Mouse (Mus musculus): ENCODE measurements around the gene Acot6.

Acot6 gene

DNA sequence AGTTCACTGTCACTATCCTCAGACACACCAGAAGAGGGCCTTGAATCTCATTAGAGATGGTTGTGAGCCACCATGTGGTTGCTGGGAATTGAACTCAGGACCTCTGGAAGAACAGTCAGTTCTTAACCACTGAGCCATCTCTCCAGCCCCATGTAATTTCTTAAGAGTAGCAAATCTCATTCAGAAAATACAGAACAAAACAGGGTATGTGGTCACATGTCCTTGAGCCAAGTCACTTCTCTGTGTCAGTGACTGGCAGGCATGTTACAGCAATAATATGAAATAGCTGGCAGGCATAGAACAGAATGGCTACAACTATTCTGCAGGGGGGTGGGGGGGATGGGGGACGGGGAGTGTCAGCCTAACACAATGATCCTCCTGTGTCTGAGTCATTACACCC, 383 bp upstream of the Acot6 start:
- DNase-seq (ENCODE audit: extremely low spot score, low read depth, low spot score): no peak

DNA sequence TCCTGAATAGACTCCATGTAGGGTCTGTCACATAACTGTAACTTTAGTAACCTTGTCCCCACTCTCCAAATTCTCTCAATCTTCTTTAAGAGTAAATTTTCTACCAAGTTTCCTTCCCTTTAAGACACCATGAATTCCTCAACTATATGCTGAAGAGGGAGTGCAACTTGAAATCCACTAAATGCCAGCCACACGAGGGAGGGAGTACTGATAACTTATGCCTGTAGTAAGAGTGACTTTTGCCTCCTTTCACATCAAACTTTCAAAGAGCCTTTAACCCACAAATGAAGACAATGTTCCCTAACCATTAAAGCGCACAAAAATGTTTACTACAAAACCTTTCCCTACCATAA, 1.0 kb downstream of the Acot6 start:
- peak; percentile 8 for DNase-seq (ENCODE audit: extremely low spot score, low read depth, low spot score)

DNA sequence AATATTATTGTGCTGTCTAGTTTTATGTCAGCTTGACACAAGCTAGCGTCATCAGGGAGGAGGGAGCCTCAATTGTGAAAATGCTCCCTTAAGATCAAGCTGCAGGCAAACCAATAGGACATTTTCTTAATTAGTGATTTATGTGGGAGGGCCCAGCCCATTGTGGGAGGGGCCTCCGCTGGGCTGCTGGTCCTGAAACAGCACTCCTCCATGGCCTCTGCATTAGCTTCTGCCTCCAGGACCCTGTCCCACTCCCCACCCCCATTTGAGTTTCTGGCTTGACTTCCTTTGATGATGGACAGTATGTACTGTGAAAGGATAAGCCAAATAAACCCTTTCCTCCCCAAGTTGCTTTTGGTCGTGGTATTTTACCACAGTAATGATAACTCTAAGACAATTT, 6.6 kb downstream of the Acot6 start:
- no peak for DNase-seq (ENCODE audit: extremely low spot score, low read depth, low spot score)

DNA sequence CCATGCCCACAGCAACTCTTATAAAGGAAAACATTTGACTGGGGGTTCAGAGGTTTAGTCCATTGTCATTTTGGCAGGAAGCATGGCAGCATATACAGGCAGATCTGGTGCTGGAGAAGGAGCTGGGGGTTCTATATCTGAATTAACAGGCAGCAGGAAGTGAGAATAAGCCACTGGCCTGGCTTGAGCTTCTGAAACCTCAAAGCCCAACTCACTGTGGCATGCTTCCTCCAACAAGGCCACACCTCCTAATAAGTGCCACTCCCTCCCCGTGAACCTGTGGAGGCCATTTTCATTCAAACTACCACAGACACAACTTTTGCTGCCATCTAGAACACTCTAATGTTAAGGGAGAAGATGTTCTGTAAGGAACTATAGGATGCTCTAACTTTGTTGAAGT, 7.2 kb downstream of the Acot6 start:
- DNase-seq (ENCODE audit: extremely low spot score, low read depth, low spot score): no peak

DNA sequence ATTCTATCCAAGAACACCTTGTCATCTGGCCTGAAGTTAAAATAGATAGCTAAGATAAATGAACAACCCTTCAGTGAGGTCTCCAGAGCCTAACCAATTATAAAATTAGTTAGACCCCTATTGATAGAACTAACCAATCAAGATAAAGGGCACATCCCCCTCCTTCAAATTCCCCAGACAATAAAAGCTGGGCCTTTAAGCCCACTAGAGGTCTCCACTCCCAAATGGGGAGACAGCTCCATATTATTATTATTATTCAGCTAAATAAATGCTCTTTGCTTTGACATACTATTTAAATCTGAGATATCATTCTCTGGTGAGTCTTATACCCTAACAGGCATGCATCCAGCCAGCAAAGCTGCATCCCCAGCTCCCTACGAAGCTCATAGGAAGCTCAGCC, 9.5 kb downstream of the Acot6 start:
- no peak for DNase-seq (ENCODE audit: extremely low spot score, low read depth, low spot score)

DNA sequence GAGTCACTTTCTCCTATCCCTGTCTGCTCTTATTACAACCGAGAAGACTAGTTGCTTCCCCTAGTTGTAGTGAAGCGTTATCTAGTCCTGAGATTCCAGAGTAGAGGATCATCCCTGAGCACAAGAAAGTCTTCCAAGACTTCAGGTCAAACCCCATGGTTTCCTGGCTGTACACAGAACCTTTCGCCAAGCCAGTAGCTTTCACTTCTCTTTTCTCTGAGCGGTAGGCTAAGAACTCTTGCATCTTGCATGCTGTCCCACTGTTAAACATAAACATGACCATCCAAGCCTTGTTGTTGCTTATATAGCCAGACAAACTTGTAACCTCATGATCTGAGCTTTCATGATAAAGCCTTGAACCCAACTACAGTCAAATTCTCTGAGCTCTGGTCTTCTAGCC, 10.4 kb downstream of the Acot6 start:
- no peak for DNase-seq (ENCODE audit: extremely low spot score, low read depth, low spot score)

DNA sequence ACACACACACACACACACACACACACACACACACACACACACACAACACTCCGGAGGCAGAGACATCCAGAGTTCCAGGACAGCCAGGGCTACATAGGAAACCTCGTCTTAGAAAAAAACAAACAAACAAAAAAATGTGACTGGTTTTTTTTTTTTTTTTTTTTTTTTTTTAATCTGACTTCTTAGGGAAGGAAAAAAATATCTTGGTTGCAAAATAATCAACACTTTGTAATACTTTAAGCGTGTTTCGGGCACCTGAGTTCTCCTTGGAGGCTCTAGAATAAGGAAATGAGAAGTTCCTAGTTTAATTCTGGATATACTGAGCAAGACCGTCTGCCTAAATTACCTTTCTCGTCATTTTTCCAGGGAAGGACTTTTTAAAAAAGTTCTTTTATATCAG, 13.2 kb downstream of the Acot6 start:
- no peak for DNase-seq (ENCODE audit: extremely low spot score, low read depth, low spot score)

DNA sequence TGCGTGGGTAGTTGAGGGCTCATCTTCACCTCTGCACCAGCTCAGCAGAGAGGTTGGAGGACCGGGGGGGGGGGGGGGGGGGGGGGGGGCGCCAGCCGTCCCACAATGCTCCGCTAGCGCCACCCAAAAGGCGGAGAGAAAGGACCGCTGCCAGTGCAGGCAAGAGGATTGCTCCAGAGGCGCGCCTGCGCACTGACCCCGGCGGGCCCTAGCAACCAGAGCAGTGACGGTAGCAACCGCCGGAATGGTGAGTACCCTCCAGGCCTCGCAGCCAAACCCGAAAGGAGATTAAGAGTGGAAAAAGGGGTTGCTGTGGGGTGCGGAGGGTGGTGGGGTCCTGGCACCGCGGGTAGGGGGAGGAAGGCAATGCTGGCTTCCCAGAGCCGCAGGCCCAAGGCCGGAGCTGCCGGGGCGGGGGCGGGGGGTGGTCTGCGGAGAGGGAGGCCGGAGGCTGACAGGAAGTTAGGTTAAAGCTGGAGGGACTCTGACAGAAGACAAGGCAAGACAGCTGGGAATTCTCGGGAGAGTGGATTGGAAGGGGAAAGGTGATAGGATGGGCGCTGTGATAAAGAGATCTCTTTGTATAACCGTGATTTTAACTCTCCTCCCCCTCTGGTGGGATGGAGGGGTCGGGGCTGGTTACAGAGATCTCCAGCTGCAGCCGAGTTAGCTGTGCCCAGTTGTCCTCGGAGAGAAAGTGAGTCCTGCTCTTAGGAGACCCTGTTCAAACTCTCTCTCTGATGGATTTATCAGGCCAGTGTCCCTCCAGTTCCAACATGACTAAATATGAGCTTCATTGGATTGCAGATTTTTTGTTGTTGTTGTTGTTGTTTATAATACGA, 13.9 kb downstream of the Acot6 start, which contains the start of gene Dnal1:
Dnal1 (plus strand) TSS at position 214 of the 842 bp plus-strand sequence.
- peak; percentile 52 for DNase-seq (ENCODE audit: extremely low spot score, low read depth, low spot score)

DNA sequence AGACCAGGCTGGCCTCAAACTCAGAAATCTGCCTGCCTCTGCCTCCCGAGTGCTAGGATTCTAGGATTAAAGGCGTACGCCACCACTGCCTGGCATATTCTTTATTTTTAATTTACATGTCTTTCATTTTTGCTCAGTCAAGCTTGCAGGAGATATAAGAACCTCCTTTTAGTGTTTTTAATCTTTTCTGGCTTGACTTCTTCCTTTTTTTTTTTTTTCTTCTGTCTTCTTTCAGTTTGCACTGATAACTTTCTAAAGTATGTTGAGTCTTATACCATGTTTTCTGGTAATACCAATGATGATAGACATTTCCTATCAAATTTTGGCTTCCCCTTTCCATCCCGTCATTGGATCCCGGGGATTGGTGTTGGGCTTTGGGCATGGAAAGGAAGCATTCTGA, 19.1 kb downstream of the Acot6 start:
- no peak for DNase-seq (ENCODE audit: extremely low spot score, low read depth, low spot score)

DNA sequence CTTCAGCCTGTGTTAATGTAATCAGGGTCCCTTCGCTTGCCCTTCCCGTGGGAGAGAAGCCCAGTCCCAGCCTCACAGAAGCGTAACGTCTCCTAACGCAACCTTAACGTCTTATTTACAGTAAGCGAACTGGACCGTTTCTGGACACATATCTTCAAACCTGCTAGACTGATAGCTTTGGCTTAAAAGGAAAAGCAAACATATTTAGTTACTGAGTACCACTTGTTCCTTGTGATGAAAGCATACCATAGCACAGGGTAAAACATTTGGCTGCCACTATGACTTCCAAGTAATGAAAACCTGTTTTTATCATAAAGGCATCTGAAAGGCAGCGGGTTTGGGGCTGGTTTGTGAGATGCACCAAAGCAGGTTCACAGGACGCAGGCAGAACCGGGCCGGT, 25.4 kb downstream of the Acot6 start:
- no peak for DNase-seq (ENCODE audit: extremely low spot score, low read depth, low spot score)

DNA sequence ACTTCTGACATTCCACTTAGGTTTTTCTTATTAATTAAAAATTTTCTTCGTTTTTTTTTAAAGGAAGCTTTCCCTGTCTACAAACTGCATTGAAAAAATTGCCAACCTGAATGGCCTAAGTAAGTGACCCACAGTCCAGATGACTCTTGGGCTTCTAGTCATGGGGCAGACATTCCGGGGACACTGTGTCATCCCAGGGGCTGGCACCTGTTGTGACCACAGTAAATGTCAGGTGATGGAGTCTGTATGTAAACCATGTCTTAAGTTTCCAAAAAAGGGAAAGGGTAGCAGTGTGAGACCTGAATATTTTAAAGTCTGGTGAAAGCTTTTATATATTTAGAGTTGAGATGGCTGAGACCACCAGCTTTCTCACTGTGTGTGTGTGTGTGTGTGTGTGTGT, 26.4 kb downstream of the Acot6 start:
- DNase-seq (ENCODE audit: extremely low spot score, low read depth, low spot score): no peak

DNA sequence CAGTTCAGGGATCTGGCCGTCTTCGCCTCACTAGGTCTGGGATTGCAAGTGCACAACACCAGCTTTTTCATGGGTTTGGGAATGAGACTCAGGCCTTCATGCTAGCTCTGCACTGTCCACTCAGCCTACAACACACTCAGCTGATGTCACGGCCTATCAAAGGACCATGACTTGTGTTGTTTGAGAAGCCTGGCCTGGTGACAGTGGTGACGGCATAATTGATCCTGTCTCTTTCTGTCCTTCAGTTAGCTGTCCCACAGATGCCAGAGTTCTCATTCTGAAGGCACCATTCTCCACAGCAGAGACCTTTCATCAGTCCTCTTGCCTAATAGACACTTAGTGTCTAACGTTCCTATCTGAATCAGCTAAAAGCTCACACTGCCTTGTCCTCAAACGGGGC, 28.1 kb downstream of the Acot6 start:
- no peak for DNase-seq (ENCODE audit: extremely low spot score, low read depth, low spot score)

DNA sequence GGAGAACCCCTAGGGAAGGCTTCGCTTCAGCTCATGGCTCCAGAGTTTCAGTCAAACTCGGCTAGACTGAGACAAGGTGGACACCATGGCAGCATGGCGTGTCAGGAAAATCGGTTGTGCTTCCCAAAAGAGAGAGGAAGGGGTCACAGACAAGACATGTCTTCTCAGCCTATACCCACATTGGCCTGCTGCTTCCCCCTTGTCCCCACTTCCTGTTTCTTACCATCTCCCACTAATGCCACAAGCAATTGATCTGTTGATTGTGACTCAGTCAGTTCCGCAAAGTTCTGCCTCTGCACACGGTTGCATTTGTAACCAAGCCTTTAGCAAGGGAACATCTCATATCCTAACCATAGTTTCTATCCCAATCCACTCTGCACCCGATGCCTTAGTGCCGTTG, 29.5 kb downstream of the Acot6 start:
- no peak for DNase-seq (ENCODE audit: extremely low spot score, low read depth, low spot score)

DNA sequence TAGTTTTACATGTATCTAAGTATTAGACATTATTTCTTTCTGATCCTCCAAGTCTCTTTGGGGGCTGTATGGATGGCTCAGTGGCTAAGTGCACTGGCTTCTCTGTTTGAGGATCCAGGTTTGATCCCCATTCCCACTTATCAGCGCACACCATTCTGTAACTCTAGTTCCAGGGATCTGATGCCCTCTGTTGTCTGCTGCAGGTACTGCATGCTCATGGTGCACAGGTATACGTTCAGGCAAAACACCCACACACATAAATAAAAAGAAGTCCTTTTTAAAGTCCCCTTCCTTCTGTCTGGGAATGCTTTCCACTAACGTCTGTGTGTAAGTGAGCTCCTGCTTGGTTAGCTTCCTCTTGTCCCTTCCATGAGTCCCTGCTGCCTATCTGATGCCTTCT, 31.8 kb downstream of the Acot6 start:
- peak; percentile 14 for DNase-seq (ENCODE audit: extremely low spot score, low read depth, low spot score)

DNA sequence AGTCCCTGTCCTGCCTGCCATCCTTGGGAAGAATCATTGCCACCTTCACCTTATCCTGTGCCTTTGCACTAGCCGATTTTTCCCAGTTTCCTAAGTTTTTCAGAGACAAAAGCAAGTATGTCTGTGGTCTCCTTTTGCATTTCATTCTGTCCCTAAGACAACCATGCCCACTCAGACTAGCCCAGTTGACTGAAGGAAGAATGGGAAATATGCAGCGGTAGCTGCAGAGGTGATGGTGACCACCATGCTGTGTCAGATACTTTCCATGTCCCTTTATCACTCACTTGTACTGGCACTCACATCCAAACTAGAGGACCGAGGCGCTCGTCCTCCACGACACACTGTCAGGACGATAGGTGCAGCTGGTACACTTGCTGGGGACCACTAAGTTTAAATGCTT, 36.7 kb downstream of the Acot6 start:
- DNase-seq (ENCODE audit: extremely low spot score, low read depth, low spot score): no peak

DNA sequence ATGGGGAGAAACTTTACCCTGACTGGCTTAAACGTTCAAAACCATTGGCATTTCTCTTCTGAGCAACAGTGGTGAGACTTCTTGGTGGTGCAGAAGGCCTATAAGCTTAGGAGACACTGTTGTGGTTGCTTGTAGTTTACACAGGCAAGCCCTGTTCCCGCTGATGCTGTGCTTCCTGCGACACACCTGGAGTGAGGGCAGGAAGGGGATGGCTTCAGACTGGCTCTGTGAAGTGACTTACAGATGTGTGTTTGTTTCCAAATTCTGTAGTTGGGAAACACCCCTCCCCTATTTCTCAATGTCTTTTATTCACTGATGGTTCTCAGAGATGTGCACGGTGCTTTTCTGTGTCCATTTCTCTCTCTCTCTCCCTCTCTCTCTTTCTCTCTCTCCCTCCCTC, 39.7 kb downstream of the Acot6 start:
- DNase-seq (ENCODE audit: extremely low spot score, low read depth, low spot score): no peak

DNA sequence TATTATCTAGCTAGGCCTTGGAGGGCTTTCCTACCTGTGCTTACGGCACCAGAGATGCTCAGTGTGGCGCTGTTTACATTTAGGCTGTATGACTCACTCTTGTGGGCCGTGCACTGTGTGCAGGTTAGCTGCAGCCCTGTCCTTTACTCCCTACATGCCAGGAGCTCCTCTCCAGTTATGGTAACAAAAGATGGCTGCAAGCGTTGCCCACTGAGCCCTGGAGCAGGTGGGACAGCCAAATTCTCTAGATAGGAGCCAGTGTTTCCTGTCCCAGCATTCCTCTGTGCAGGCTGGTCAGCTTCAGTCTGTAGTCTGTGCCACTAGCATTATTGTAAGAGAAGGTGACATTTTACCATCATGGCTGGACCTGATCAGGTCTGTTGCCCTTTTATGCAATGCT, 40.8 kb downstream of the Acot6 start:
- DNase-seq (ENCODE audit: extremely low spot score, low read depth, low spot score): no peak

DNA sequence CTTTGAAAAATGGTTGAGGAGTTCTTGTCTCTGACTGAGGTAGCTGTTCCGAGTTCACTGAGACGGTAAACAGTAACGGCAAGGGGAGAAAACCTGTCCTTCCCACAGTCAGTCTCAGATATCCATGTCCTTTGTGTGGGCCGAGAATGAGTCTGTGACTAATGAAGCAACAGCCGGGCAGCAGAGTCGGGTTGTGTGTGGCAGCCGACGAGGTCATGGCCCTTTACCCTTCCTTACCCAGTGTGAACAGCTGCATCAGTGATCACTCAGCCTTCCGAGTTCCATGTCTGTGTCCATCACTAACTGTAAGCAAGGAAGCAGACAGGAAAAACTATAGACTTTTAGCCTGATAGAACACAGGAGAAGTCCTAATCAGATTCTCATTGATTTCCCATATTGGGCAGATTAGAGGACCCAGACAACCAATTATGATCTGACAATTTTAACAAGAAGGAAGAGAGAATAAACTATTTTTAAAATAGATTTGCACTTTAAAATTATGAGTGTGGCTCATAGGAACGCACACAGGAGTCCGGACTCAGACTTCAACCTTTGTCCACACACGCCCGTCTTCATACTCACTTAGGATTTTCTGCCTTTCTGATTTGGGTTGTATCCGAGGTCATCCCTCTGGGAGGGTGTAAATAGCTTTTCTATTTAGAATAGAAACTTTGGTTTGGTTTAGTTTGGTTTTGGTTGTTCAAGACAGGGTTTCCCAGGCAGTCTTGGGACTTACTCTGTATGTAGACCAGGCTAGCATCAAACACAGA, 42.0 kb downstream of the Acot6 start:
- no peak for DNase-seq (ENCODE audit: extremely low spot score, low read depth, low spot score)

DNA sequence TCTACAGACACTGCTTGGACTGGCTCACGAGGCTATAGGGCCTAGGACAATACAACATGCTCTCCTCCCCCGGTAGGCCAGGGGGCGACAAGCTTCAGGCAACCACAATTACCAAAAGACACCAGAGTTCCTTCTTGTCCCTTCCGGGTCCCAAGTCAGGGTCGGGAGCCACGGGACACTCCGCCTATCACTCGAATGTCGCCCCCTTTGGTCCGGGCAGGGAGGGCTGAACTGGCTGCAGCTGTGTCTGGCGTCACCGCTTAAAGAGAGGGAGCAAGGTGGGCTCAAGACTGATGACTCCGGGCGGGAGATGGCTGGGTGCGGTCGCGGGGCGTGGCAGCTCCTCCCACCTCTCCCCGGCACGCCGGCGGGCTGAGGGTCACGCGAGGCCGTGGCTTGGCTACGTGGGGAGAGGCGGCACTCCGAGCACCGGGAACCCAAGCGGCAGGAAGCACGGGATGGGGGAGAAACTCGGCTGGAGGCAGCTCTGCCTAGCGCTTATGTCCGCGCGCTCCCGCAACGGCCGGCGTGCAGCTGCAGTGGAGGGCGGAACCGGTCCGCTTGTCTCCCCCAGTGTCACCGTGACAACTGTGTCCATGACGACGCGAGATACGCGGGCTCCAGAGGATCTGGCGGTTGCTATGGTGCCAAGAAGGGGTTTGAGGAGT, 47.6 kb downstream of the Acot6 start, which contains the start of gene Pnma1:
Pnma1 (minus strand) TSS at position 536 of the 668 bp plus-strand sequence.
- no peak for DNase-seq (ENCODE audit: extremely low spot score, low read depth, low spot score)

DNA sequence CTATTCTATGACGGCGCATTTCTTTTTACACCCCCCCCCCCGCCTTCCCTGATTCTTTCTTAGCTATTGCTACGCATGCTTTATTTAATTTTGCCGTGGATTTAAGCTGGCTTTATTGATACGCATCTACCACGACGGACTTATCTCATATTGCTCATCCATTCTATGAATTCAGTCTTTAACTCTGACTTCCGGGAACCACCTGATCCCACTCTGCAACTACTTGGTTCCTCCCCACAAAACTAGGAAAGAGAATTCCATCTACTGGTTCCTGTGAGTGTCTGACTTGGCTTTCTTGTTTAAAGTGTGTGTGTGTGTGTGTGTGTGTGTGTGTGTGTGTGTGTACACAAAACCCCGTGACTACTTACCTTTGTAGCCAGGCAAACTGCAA, 48.2 kb downstream of the Acot6 start:
- no peak for DNase-seq (ENCODE audit: extremely low spot score, low read depth, low spot score)

DNA sequence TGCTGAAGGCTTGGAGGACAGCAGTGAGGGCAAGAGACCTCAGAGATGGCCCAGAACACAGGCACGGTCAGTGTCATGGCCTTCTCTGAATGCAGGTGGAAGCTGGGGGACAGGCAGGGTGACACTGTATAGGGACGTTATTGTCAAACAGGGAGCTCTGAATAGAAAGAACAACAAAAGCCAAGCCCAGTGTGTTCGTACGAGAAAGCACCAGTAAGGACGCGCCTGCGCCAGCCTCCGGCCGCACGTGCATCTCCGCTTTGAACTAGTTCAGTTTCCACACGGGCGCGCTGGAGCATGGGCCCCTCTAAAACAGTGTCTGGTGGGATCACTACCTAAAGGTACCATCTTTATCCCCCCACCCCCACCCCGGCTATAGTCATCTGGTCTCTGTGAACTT, 49.5 kb downstream of the Acot6 start:
- DNase-seq (ENCODE audit: extremely low spot score, low read depth, low spot score): no peak

DNA sequence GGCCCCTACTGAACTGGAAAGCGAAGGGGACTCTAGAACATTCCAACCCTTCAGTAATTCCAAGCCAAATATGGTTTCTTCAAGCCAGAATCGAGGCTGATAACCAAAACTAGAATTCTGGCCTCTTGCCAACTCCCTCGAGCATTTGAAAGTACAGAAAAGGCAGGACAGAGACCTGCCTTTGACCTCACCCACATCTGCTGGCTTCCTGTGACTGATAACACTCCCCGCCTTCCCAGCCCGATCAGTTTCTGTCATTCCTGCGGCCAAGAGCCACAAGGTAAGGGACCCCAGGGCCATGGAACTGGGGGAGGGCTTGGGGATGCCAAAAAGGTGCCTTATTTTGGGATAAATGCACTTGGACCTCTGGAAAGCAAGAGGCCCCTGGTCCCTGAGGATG, 50.5 kb downstream of the Acot6 start:
- no peak for DNase-seq (ENCODE audit: extremely low spot score, low read depth, low spot score)

Measured in hindlimb bud, embryonic 11.5 days (tissue).